Mouse (Mus musculus): Measurements from ENCODE around the gene Olfr1023. TPM values are rescaled to one million over a fixed set of nuclear protein-coding genes. Genes with fewer than 3 reads are reported as not detected.

The Olfr1023 gene
- polyA plus RNA-seq, 1 experiment = not detected

DNA sequence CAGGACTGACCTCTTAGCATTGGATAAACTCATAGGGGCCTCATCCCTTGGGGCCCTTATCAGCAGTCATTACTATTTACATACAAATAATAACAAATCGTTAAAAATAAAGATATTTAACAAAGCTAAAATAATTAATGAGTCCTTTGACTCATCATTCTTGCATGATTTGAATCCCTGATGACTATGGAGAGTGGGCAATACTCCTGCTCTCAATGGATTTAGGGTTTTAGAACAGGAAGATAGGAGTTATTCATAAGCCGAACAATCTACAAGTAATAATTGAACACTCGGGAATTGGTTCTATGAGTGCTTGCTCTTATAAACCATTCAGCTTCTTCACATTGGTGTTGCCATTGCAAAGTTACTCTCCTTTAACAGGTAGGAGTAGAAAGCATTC lies 35.8 kb downstream of the Olfr1023 start, which contains the start of gene Olfr1026:
Olfr1026 (plus strand) TSS at position 301 of the 400 bp plus-strand sequence.
- no peaks in the 10 kb centered on the region for H3K27me3 ChIP-seq (ENCODE audit: control insufficient read depth, insufficient read depth, low read length)
- no peak for TF ChIP-seq POLR2A (IDR thresholded peaks at IDR 0.05; ENCODE audit: low read depth, low read length)
- no peak for TF ChIP-seq CTCF (IDR thresholded peaks at IDR 0.05; ENCODE audit: extremely low read depth, insufficient read length, insufficient replicate concordance, low read depth, low read length)
- 85% methylated on average over 3 of the region's 3 CpGs for WGBS
- H3K36me3 ChIP-seq (ENCODE audit: control insufficient read depth, insufficient read depth, low read length) = no peaks in the 10 kb centered on the region
- no peak within 1 kb of the TSS for H3K4me3 ChIP-seq (ENCODE audit: low read depth, low read length)
- H3K27ac ChIP-seq (ENCODE audit: insufficient read depth, low read depth, low read length) = no peak within 1 kb of the TSS
- H3K4me1 ChIP-seq (ENCODE audit: control insufficient read depth, insufficient read depth, insufficient read length, low read length) = no peaks in the 10 kb centered on the region

Other genes with a start within 250 kb of the Olfr1023 start
- not detected in 2 replicates for gene Olfr1002, start 234.9 kb upstream of the Olfr1023 start, polyA plus RNA-seq (2012; rRNA removed)
- gene Olfr154, start 221.2 kb upstream of the Olfr1023 start, polyA plus RNA-seq (2012; rRNA removed) = not detected in 2 replicates
- not detected in 2 replicates for gene Olfr1006, start 206.9 kb upstream of the Olfr1023 start, polyA plus RNA-seq (2012; rRNA removed)
- gene Olfr1008, start 196.2 kb upstream of the Olfr1023 start, polyA plus RNA-seq (2012; rRNA removed) = not detected in 2 replicates
- not detected in 2 replicates for gene Olfr1009, start 170.2 kb upstream of the Olfr1023 start, polyA plus RNA-seq (2012; rRNA removed)
- gene Olfr1012, start 122.9 kb upstream of the Olfr1023 start, polyA plus RNA-seq (2012; rRNA removed) = not detected in 2 replicates
- gene Olfr1013, start 118.5 kb upstream of the Olfr1023 start, polyA plus RNA-seq (2012; rRNA removed) = not detected in 2 replicates
- not detected in 2 replicates for gene Olfr1014, start 112.9 kb upstream of the Olfr1023 start, polyA plus RNA-seq (2012; rRNA removed)
- gene Olfr1015, start 103.6 kb upstream of the Olfr1023 start, polyA plus RNA-seq (2012; rRNA removed) = not detected in 2 replicates
- not detected in 2 replicates for gene Olfr1016, start 83.1 kb upstream of the Olfr1023 start, polyA plus RNA-seq (2012; rRNA removed)
- not detected in 2 replicates for gene Olfr1018, start 67.2 kb upstream of the Olfr1023 start, polyA plus RNA-seq (2012; rRNA removed)
- gene Olfr1019, start 40.2 kb upstream of the Olfr1023 start, polyA plus RNA-seq (2012; rRNA removed) = not detected in 2 replicates
- not detected in 2 replicates for gene Olfr1020, start 38.6 kb upstream of the Olfr1023 start, polyA plus RNA-seq (2012; rRNA removed)
- not detected in 2 replicates for gene Olfr1022, start 17.0 kb upstream of the Olfr1023 start, polyA plus RNA-seq (2012; rRNA removed)
- not detected in 2 replicates for gene Olfr1024, start 19.4 kb downstream of the Olfr1023 start, polyA plus RNA-seq (2012; rRNA removed)
- gene Olfr1025-ps1, start 29.6 kb downstream of the Olfr1023 start, polyA plus RNA-seq (2012; rRNA removed) = not detected in 2 replicates
- not detected in 2 replicates for gene Olfr1026, start 35.9 kb downstream of the Olfr1023 start, polyA plus RNA-seq (2012; rRNA removed)
- gene Olfr1028, start 64.8 kb downstream of the Olfr1023 start, polyA plus RNA-seq (2012; rRNA removed) = not detected in 2 replicates
- gene Olfr1029, start 88.3 kb downstream of the Olfr1023 start, polyA plus RNA-seq (2012; rRNA removed) = not detected in 2 replicates
- gene Olfr1030, start 93.6 kb downstream of the Olfr1023 start, polyA plus RNA-seq (2012; rRNA removed) = not detected in 2 replicates
- not detected in 2 replicates for gene Olfr1031, start 104.7 kb downstream of the Olfr1023 start, polyA plus RNA-seq (2012; rRNA removed)
- gene Olfr1032, start 119.9 kb downstream of the Olfr1023 start, polyA plus RNA-seq (2012; rRNA removed) = not detected in 2 replicates
- 0.06 TPM in 1 of 2 replicates, not detected in the other for gene Olfr1033, start 135.0 kb downstream of the Olfr1023 start, polyA plus RNA-seq (2012; rRNA removed)
- gene Olfr1034, start 160.2 kb downstream of the Olfr1023 start, polyA plus RNA-seq (2012; rRNA removed) = 0.03 TPM in 1 of 2 replicates, not detected in the other
- not detected in 2 replicates for gene Olfr1036, start 188.4 kb downstream of the Olfr1023 start, polyA plus RNA-seq (2012; rRNA removed)
- gene Olfr1037, start 201.7 kb downstream of the Olfr1023 start, polyA plus RNA-seq (2012; rRNA removed) = not detected in 2 replicates

Measured in small intestine, adult 2 months (tissue).